ENCODE assay signal across 26 mouse cellular contexts in the genomic region with DNA sequence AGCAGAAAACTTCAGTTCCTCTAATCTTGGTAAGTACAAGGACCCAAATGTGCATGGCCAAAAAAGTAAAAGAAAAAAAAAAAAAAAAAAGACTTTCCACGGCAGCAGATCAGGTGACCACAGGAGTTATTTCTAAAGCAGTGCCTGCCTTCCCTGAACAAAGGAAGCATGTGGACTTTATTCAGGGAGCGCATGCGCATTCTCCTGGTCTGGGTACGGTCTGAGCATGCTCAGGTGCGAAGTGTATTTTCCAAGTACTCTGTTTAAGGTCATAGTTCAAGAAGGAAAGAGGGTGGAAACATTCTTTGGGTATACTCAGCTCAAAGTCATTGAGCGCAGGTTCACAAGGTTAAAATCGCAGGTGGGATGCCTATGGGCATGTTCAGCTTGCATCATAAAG.
A peak's percentile ranks its signal among the peaks of the same experiment; 100 is the strongest.
DNase-seq lines count a peak whose midpoint lies in the region; ATAC-seq and TF ChIP-seq lines count a peak whose summit lies in the region.
"Had no signal": no experiment of that assay in that cellular context is flagged by ENCODE, and none has a peak within 500 bp of the region (broad histone marks: within the 10 kb centered on the region; RNA-seq: fewer than 3 reads in every experiment).

No protein-coding gene starts in this region.

- no peaks in the 10 kb centered on the region for H3K9me3 ChIP-seq in embryonic facial prominence, embryonic 11.5 days (replicated peaks; ENCODE audit: control insufficient read depth, low read length)
- H3K9me3 ChIP-seq in embryonic facial prominence, embryonic 10.5 days = no peaks in the 10 kb centered on the region
- H3K9me3 ChIP-seq in lung, embryonic 14.5 days (ENCODE audit: low read depth, low read length) = no peaks in the 10 kb centered on the region
- H3K9me3 ChIP-seq in intestine, embryonic 15.5 days = no peaks in the 10 kb centered on the region
- H3K9me3 ChIP-seq: embryonic facial prominence, embryonic 15.5 days; forebrain, embryonic 12.5 days; heart, embryonic 10.5 days; heart, embryonic 15.5 days; hindbrain, embryonic 12.5 days; limb, embryonic 13.5 days had no signal

- H3K4me2 ChIP-seq in embryonic facial prominence, embryonic 11.5 days (ENCODE audit: low read depth, low read length) = no peak overlapping the region
- H3K4me2 ChIP-seq in lung, embryonic 14.5 days = no peak overlapping the region
- H3K4me2 ChIP-seq in intestine, embryonic 15.5 days (replicated peaks) = no peak overlapping the region
- H3K4me2 ChIP-seq: embryonic facial prominence, embryonic 15.5 days; forebrain, embryonic 12.5 days; heart, embryonic 15.5 days; hindbrain, embryonic 12.5 days; limb, embryonic 13.5 days; liver, embryonic 11.5 days had no signal

- no peaks in the 10 kb centered on the region for H3K36me3 ChIP-seq in embryonic facial prominence, embryonic 11.5 days (replicated peaks; ENCODE audit: control insufficient read depth, insufficient read depth, low read depth, low read length)
- H3K36me3 ChIP-seq in embryonic facial prominence, embryonic 10.5 days (replicated peaks) = no peaks in the 10 kb centered on the region
- no peaks in the 10 kb centered on the region for H3K36me3 ChIP-seq in lung, embryonic 14.5 days (ENCODE audit: insufficient read depth)
- no peaks in the 10 kb centered on the region for H3K36me3 ChIP-seq in intestine, embryonic 15.5 days
- H3K36me3 ChIP-seq: embryonic facial prominence, embryonic 15.5 days; forebrain, embryonic 12.5 days; heart, embryonic 10.5 days; heart, embryonic 15.5 days; hindbrain, embryonic 12.5 days; limb, embryonic 13.5 days had no signal

- WGBS in embryonic facial prominence, embryonic 11.5 days = 76% methylated on average over 7 of the region's 7 CpGs
- WGBS in embryonic facial prominence, embryonic 10.5 days = 89% methylated on average over 7 of the region's 7 CpGs
- 63% methylated on average over 7 of the region's 7 CpGs for WGBS in lung, embryonic 14.5 days
- WGBS in intestine, embryonic 15.5 days = 82% methylated on average over 7 of the region's 7 CpGs

- peak; percentile 7 for DNase-seq in embryonic facial prominence, embryonic 11.5 days (ENCODE audit: low spot score)
- no peak for DNase-seq in embryonic facial prominence, embryonic 10.5 days (ENCODE audit: low spot score)
- peak; percentile 20 for DNase-seq in lung, embryonic 14.5 days
- DNase-seq in lung, postnatal 10 days = no peak
- DNase-seq in layer of hippocampus, adult 18-20 months (ENCODE audit: low spot score in 2 of 2) = no peak
- DNase-seq in urinary bladder, postnatal 36 days (ENCODE audit: low spot score in 2 of 2) = no peak
- DNase-seq: adrenal gland, postnatal 25 days; cerebellum, adult 18-20 months; cerebellum, postnatal 10 days; gastrocnemius, postnatal 10 days; kidney, adult 11 months; kidney, postnatal 10 days; midbrain, embryonic 14.5 days; retina, postnatal 1 day; right cerebral cortex, postnatal 14 days; thymus, postnatal 4 days had no signal

- ATAC-seq in embryonic facial prominence, embryonic 11.5 days (replicated peaks; ENCODE audit: insufficient number of reproducible peaks, low FRiP score, low TSS enrichment, low read depth) = no peak
- ATAC-seq in lung, embryonic 14.5 days (ENCODE audit: insufficient read depth) = no peak
- peak; percentile 58; the same call in 1 of the 2 replicates for ATAC-seq in intestine, embryonic 15.5 days
- ATAC-seq: hindbrain, postnatal 0 days had no signal

- H3K27me3 ChIP-seq in embryonic facial prominence, embryonic 11.5 days (ENCODE audit: control insufficient read depth, insufficient read depth, low read length) = no peaks in the 10 kb centered on the region
- H3K27me3 ChIP-seq in embryonic facial prominence, embryonic 10.5 days (replicated peaks; ENCODE audit: low read depth, poor library complexity, severe bottlenecking) = no peaks in the 10 kb centered on the region
- H3K27me3 ChIP-seq in lung, embryonic 14.5 days (ENCODE audit: insufficient read depth, low read length) = no peaks in the 10 kb centered on the region; the same call in 1 of the 2 replicates
- no peaks in the 10 kb centered on the region for H3K27me3 ChIP-seq in intestine, embryonic 15.5 days (replicated peaks)
- H3K27me3 ChIP-seq: embryonic facial prominence, embryonic 15.5 days; forebrain, embryonic 12.5 days; heart, embryonic 15.5 days; hindbrain, embryonic 12.5 days had no signal

- H3K27ac ChIP-seq in embryonic facial prominence, embryonic 11.5 days (replicated peaks; ENCODE audit: low read depth, low read length) = no peak overlapping the region
- H3K27ac ChIP-seq in embryonic facial prominence, embryonic 10.5 days (replicated peaks) = no peak overlapping the region
- H3K27ac ChIP-seq in lung, embryonic 14.5 days (ENCODE audit: low read depth) = no peak overlapping the region
- no peak overlapping the region for H3K27ac ChIP-seq in intestine, embryonic 15.5 days
- H3K27ac ChIP-seq: embryonic facial prominence, embryonic 15.5 days; forebrain, embryonic 12.5 days; heart, embryonic 10.5 days; heart, embryonic 15.5 days; hindbrain, embryonic 12.5 days; hindbrain, postnatal 0 days; layer of hippocampus, adult 2 months; limb, embryonic 13.5 days had no signal

- no peak overlapping the region for H3K9ac ChIP-seq in embryonic facial prominence, embryonic 11.5 days (replicated peaks; ENCODE audit: low read length)
- H3K9ac ChIP-seq in lung, embryonic 14.5 days = no peak overlapping the region
- H3K9ac ChIP-seq in intestine, embryonic 15.5 days = no peak overlapping the region
- H3K9ac ChIP-seq: embryonic facial prominence, embryonic 15.5 days; forebrain, embryonic 12.5 days; heart, embryonic 15.5 days; hindbrain, embryonic 12.5 days; limb, embryonic 13.5 days had no signal

- TF ChIP-seq CTCF in lung, embryonic 14.5 days (IDR thresholded peaks at IDR 0.05; ENCODE audit: low read depth) = no peak

- H3K4me3 ChIP-seq in embryonic facial prominence, embryonic 11.5 days (ENCODE audit: low read depth, low read length) = no peak overlapping the region
- H3K4me3 ChIP-seq in embryonic facial prominence, embryonic 10.5 days = no peak overlapping the region
- no peak overlapping the region for H3K4me3 ChIP-seq in lung, embryonic 14.5 days (ENCODE audit: low read depth, low read length)
- no peak overlapping the region for H3K4me3 ChIP-seq in intestine, embryonic 15.5 days (replicated peaks)
- H3K4me3 ChIP-seq: embryonic facial prominence, embryonic 15.5 days; forebrain, embryonic 12.5 days; heart, embryonic 10.5 days; heart, embryonic 15.5 days; hindbrain, embryonic 12.5 days; layer of hippocampus, adult 2 months; limb, embryonic 13.5 days had no signal

- no peaks in the 10 kb centered on the region for H3K4me1 ChIP-seq in embryonic facial prominence, embryonic 11.5 days (ENCODE audit: control insufficient read depth, insufficient read depth, low read length)
- H3K4me1 ChIP-seq in embryonic facial prominence, embryonic 10.5 days = 0 out of 2 replicates have a peak, but pooled peaks cover 2% of the 10 kb centered on the region
- H3K4me1 ChIP-seq in lung, embryonic 14.5 days (ENCODE audit: insufficient read depth) = peaks cover 2% of the 10 kb centered on the region
- H3K4me1 ChIP-seq in intestine, embryonic 15.5 days (replicated peaks) = no peaks in the 10 kb centered on the region
- H3K4me1 ChIP-seq: embryonic facial prominence, embryonic 15.5 days; forebrain, embryonic 12.5 days had no signal

Comparison
In these comparisons a context has a peak if more than half of its experiments do, and no peak if none do; other contexts are left out.
1. DNase-seq: peak in embryonic facial prominence, embryonic 11.5 days (single experiment) and lung, embryonic 14.5 days (single experiment); none in embryonic facial prominence, embryonic 10.5 days (single experiment), lung, postnatal 10 days (single experiment), layer of hippocampus, adult 18-20 months (0 of 2) and urinary bladder, postnatal 36 days (0 of 2).